Mouse (Mus musculus) spleen, adult 2 months (tissue): ENCODE results near the gene Cox6b1. TPM values are rescaled to one million over a fixed set of nuclear protein-coding genes. Genes with fewer than 3 reads are reported as not detected.

Experiments used
- DNase-seq, 2 experiments: peaks; one replicate each; pipeline versions ENCODE4 v3.0.0 to v3.0.0-alpha.2; 2012 to 2021; ENCODE audit warnings: low spot score in 2 of 2, low read depth in 1 of 2
- H3K27ac ChIP-seq: fragments of 200-500 bp; 2 replicates; pipeline ENCODE4 v1.5.1; 2012; ENCODE audit warnings: low read length, inconsistent platforms; ENCODE audit not compliant: insufficient read depth
- H3K27me3 ChIP-seq: fragments of 200-500 bp; 2 replicates; pipeline ENCODE4 v1.6.1; 2012; ENCODE audit warnings: mild to moderate bottlenecking, moderate library complexity, low read length, inconsistent platforms; ENCODE audit not compliant: control insufficient read depth, insufficient read depth
- H3K36me3 ChIP-seq: fragments of 200-500 bp; 2 replicates; pipeline ENCODE4 v1.6.1; 2012; ENCODE audit warnings: mild to moderate bottlenecking, low read length, inconsistent platforms; ENCODE audit not compliant: control insufficient read depth, insufficient read depth
- H3K4me1 ChIP-seq: fragments of 200-500 bp; 2 replicates; pipeline ENCODE4 v1.6.1; 2011; ENCODE audit warnings: inconsistent platforms; ENCODE audit not compliant: control insufficient read depth, insufficient read depth, insufficient read length
- H3K4me3 ChIP-seq: fragments of 200-500 bp; 2 replicates; pipeline ENCODE4 v1.5.1; 2011; ENCODE audit warnings: mild to moderate bottlenecking, inconsistent platforms; ENCODE audit not compliant: insufficient read depth, insufficient read length; ENCODE audit errors: extremely low read depth
- CTCF ChIP-seq: fragments of 200-500 bp; IDR thresholded peaks from 2 replicates; pipeline ENCODE4 v1.5.1; 2011; ENCODE audit warnings: mild to moderate bottlenecking, inconsistent platforms; ENCODE audit not compliant: insufficient read depth, insufficient read length, insufficient replicate concordance; ENCODE audit errors: extremely low read depth
- POLR2A ChIP-seq: fragments of 200-500 bp; IDR thresholded peaks from 2 replicates; pipeline ENCODE4 v1.6.1; 2011; ENCODE audit warnings: low read depth, low read length, inconsistent platforms
- WGBS: fragments of 180-500 bp; shearing (Covaris S2); methylation state at CpG from one replicate; pipeline ENCODE4 v1.1.7; 2018; 5-methylcytosine and 5-hydroxymethylcytosine counted together
- polyA plus RNA-seq: library from polyadenylated mRNA; depleted of rRNA; stranded (reverse); fragments of >200 nt; gene quantifications from 2 replicates; pipeline ENCODE4 v1.2.3, GENCODE M21; 2012

The Cox6b1 gene
- polyA plus RNA-seq, 1 experiment: 116 TPM

GRCm38 (mm10) chr7:30599933-30600353, 26.0 kb downstream of the Cox6b1 start:
- DNase-seq: peak in 1 of 2 experiments; percentile 48
- H3K27me3 ChIP-seq: no peaks in the 10 kb centered on the region
- no peaks in the 10 kb centered on the region for H3K4me1 ChIP-seq
- H3K36me3 ChIP-seq: no peaks in the 10 kb centered on the region
- H3K4me3 ChIP-seq: no peak overlapping the region
- no peak overlapping the region for H3K27ac ChIP-seq
- TF ChIP-seq POLR2A (no peak), CTCF (no peak)
- 4% methylated on average over 16 of the region's 16 CpGs for WGBS

DNA sequence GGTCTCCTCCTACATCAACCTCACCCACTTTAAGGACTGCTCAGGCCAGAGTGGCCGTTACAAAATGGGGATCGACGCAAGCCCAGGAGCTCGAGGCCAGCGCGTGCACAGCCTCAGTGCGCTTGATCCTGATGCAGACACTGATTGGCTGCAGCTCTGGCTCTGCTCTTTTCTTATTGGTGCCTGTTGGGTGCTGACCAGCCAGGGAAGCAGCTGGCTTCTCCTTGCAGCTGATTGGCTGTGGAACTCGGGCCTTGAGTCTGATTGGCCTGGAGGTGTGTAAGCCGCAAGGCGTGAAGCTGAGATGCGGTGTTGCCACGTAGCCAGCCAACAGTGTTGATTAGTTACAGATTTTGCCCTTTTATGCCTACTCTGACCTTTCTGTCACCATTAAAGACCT, 27.2 kb downstream of the Cox6b1 start, which contains the start of gene Zbtb32:
Zbtb32 (minus strand) TSS at position 124 of the 400 bp plus-strand sequence.
- H3K27ac ChIP-seq: no peak within 1 kb of the TSS
- H3K27me3 ChIP-seq: no peaks in the 10 kb centered on the region
- no peaks in the 10 kb centered on the region for H3K36me3 ChIP-seq
- H3K4me3 ChIP-seq: no peak within 1 kb of the TSS
- peaks cover 6% of the 10 kb centered on the region; the same call in 1 of the 2 replicates for H3K4me1 ChIP-seq
- TF ChIP-seq POLR2A: no peak
- TF ChIP-seq CTCF: no peak
- DNase-seq: no peak
- WGBS: 93% methylated on average over 12 of the region's 12 CpGs

GRCm38 (mm10) chr7:30596811-30597210, 29.1 kb downstream of the Cox6b1 start:
- Histone ChIP-seq H3K4me3 (no peak overlapping the region), H3K27me3 (no peaks in the 10 kb centered on the region), H3K27ac (no peak overlapping the region), H3K36me3 (no peaks in the 10 kb centered on the region), H3K4me1 (peaks cover 10% of the 10 kb centered on the region; the same call in 1 of the 2 replicates)
- TF ChIP-seq POLR2A (no peak), CTCF (no peak)
- DNase-seq: no peak
- 81% methylated on average over 5 of the region's 5 CpGs for WGBS

GRCm38 (mm10) chr7:30596093-30596492, 29.9 kb downstream of the Cox6b1 start:
- no peak for DNase-seq
- Histone ChIP-seq H3K4me1 (peaks cover 10% of the 10 kb centered on the region; the same call in 1 of the 2 replicates), H3K27me3 (no peaks in the 10 kb centered on the region), H3K36me3 (no peaks in the 10 kb centered on the region), H3K4me3 (no peak overlapping the region), H3K27ac (no peak overlapping the region)
- 81% methylated on average over 5 of the region's 5 CpGs for WGBS
- TF ChIP-seq CTCF (no peak), POLR2A (no peak)

DNA sequence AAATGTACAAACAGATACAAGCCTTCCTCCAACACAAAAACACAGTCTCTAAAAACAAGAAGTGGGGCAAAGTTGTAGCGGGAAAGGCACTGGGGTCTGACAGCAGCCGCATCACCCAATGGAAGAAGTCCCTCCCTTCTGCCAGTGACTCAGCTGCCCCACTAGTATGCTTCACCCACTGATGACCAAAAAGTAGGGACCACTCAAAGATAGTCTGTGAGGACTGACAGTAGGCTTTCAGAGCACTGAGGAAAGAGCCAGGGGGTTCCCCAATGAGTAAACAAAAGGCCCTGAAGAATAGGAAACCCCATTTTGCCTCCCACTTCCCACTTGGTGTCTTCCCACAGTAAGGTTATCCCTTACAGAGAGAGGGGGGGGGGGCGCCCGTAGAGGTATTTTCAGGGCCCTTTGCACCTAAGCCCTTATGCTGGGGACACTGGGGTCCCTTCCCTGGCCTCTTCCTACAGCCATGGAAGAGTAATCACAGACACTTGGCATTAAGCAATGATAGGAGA, 31.4 kb downstream of the Cox6b1 start:
- no peak for DNase-seq
- Histone ChIP-seq H3K27me3 (no peaks in the 10 kb centered on the region), H3K4me3 (no peak overlapping the region), H3K36me3 (no peaks in the 10 kb centered on the region), H3K4me1 (peaks cover 14% of the 10 kb centered on the region), H3K27ac (peak overlapping the region; percentile 57)
- TF ChIP-seq CTCF: no peak
- WGBS: 45% methylated on average over 4 of the region's 4 CpGs

DNA sequence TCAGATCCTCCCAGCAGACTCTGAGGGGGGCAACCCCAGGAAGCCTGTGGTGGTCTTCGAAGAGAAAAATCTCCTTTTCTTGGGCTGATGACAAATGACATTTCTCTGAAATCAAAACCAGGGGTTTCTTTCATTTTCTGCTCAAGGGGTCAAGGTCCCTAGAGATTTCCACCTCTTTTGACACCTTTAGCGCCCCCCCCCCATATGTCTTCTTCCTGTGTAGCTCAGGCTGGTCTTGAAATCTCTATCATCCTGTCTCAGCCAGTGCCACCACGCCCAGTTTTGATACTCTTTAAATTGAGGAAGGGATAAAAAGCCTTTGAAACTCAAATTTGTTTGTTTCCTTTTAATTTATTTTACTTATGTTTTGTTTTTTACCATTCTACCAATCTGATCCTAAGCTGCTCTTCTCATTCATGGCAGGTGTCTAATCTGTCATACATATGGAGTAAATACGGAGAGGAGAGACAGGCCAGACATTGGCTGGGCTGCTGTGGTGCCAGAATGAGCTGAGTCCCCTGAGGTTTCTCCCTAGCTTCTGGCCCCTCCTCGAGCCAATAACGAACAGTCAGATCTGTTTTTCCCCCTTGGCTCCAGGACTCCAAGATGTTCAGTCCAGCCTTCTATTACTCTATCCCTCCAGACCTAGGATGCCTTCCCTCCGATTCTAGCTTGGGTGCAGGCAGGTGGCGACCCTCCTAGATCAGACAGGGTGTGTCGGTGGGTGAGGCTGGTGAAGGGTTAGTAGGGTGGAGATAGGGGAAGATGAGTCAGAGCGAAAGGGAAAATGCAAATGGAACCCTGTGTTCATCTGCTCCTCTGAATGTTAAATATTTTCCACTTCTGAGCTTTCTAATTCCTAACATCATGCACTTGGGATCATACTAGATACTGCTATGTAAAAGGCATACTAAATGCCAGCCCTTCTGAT, 32.1 kb downstream of the Cox6b1 start:
- Histone ChIP-seq H3K4me3 (no peak overlapping the region), H3K27ac (peak overlapping the region; percentile 80), H3K27me3 (no peaks in the 10 kb centered on the region), H3K4me1 (peaks cover 15% of the 10 kb centered on the region), H3K36me3 (no peaks in the 10 kb centered on the region)
- DNase-seq: no peak
- WGBS: 62% methylated on average over 10 of the region's 10 CpGs
- TF ChIP-seq CTCF (no peak), POLR2A (no peak)
